Mouse (Mus musculus): ENCODE results near the gene Hoxd4.
A peak's percentile ranks its signal among the peaks of the same experiment; 100 is the strongest.

Gene Hoxd4

DNA sequence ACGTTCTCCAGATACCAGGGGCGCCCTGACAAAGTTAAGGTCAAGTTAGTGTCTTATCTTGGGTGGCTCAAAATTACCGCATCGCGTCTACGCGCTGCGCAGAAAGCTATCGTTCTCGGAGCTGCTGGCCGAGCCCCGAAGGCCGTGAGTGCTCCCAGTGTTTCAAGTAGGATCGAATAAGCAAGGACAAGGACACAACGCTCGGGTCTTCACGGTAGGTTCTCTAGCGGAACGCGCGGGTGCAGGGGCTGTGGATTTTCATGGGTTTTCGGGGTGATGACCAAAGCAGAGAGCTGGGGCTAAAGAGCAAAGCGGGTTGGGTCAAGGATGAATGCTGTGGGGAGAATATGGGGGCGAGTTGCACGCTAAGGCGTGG, 32.1 kb upstream of the Hoxd4 start:
- no peak for DNase-seq (ENCODE audit: low read depth)

DNA sequence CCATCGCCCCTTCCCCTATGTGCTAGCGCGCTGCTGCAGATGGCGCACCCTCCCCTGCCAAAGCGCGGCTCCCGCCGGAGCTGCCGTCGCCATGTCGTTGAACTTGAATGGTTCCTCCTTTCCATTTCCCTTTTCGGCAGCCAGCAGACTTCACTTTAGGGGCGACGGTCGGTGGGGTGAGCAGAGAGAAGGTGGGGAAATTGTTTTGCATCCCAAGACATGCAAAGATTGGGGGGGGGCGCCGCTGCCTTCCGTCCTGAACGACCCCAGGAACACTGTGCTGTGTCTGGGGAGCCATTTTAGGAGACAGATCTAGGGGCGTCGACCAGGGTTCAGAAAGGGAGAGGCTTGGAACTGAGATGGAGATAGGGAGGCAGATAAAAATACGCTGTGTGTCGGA, 31.7 kb upstream of the Hoxd4 start:
- no peak for DNase-seq (ENCODE audit: low read depth)

DNA sequence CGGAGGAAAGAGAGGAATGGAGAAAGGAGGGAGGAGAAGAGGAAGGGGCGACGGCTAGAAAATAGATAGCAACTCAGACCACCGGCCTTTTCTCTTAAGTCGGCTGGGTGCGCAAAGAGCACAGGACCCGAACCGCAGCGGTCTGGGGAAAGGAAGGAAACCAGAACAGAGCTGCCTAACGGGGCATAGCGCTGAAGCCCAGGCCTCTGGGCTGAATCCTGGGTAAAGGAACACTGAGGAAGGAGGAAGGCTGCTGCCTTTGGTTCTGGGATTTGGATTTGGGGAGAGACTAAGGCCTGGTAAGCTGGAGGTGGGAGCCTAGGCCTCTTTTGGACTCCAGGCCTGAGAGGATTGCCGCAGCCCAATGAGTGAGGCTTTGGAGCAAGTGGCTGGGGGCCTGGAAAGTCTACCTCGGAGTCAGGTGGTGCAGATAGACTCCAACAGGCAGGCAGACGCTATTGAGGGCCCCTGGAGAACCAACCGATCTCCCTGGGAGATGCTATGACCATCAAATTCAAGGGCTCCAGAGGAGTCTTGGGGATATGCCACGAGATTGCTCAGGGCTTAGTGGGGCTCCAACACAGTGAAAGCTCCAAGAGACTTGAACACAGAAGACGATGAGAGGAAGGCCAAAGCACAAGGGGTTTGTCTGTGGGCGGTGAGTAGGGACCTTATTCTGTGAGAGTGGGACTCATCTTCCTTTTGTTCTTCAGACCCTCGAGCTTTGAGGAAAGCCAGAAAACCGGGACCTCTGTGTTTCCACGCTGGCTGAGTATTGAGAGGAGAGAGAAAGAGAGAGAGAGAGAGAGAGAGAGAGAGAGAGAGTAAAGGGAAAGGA, 30.9 kb upstream of the Hoxd4 start:
- no peak for DNase-seq (ENCODE audit: low read depth)

DNA sequence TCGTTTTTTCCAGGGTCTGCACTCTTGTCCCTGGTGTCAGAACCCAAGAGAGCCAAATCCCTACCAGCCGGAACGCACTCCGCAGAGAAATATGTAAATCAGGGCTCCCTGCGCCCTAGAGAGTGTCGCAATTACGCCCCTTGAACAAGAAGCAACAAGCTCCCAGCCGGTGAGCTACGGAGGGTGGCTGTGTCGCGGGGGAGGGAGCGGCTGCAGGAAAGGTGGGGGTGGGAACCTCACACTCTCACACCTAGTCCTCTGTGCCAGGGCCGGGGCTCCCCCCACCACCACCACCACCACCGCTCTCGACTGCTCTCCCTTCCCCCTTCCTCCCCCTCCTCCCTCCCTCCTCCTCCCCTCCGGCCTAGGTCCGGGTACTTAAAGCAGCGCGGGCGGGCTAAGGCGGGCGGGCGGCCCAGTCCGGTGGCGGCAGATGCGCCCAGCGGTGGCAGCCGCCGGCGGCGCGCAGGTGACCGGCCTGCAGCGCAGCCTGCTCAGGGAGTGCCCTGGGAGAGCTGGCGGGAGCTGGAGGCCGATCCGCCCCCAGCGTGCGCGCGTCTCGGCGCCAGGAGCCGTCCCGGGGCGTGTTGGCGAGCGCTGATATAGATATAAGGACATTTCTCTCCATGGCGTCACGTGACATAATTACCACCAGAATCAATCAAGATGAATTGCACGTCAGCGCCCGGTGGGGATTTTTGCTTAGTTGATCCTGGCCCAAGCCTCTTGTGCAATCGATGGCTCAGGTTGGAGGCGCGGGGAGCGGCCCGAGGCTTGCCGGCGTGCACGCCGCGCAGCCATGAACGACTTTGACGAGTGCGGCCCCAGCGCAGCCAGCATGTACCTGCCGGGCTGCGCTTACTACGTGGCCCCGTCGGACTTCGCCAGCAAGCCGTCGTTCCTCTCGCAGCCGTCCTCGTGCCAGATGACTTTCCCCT, 29.9 kb upstream of the Hoxd4 start:
- no peak for DNase-seq (ENCODE audit: low read depth)

DNA sequence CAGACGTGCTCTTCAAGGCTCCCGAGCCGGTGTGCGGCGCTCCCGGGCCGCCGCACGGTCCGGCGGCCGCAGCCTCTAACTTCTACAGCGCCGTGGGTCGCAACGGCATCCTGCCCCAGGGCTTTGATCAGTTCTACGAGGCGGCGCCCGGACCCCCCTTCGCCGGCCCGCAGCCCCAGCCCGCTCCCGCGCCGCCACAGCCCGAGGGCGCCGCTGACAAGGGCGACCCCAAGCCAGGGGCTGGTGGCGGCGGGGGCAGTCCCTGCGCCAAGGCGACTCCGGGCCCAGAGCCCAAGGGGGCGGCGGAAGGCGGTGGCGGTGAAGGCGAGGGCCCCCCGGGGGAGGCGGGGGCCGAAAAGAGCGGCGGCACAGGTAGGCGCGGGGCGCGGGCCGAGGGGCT, 28.9 kb upstream of the Hoxd4 start:
- no peak for DNase-seq (ENCODE audit: low read depth)

DNA sequence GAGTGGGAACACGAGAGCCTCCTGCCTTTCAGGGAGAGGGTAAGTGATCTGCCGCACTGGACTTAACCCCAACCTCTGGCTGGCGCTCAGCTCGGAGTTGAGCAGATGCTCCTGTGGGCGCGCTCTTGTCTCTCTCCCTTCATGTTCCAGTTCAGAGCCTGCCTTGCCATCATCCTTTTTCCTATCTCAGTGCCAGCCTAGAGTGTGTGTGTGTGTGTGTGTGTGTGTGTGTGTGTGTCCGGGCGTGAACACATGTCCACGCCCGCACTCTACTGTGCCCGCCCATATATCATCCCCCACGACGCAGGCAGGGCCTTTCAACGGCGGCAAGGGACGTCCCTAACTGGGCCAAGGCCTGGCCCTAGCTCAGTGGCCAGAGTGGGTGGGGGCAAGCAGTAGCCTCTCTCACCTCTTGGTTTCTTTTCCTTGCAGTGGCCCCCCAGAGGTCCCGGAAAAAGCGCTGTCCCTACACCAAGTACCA, 28.2 kb upstream of the Hoxd4 start:
- no peak for DNase-seq (ENCODE audit: low read depth)

DNA sequence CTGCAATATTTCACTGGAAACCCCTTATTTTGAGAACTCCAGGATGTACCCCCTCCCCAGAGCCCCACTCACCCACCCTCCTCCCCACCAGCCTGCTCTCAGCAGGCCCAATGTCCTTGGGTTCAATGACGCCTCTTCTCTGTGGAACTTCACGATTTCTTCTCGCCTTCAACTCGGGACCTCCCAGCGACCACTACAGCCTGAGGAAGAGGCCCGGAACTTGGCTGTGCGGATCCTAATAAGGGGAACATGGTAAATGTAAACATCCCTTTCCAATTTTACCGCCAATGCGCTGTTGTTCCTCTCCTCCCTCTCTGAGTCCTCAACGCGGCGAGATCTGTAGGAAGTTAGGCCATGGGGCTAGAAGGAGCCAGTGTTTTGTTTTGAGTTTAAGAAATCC, 27.6 kb upstream of the Hoxd4 start:
- DNase-seq (ENCODE audit: low read depth) = no peak

DNA sequence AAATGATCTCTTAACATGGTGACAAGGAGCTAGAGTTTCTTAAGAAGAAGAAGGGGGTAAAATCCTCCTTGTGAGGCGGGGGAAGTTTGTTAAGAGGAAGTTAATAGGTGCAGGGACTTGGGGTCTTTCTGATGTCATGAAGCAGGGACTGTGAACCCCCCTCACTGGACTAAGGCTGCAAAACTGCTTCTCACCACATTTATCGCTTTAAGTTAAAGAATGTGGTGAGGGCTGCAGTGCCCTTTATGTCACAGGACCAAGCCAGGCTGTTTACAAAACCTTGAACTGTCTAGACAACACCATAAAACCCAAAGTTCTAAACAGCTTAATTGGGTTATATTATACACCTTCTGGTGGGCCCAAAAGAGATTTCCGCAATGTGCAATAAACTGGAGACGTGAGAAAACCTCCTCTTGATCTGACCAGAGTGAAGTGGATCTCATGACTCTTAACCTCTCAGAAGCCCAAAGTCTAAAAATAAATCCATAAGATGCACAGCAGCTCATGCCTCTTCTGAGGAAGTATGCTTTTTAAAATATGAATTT, 26.6 kb upstream of the Hoxd4 start:
- no peak for DNase-seq (ENCODE audit: low read depth)

DNA sequence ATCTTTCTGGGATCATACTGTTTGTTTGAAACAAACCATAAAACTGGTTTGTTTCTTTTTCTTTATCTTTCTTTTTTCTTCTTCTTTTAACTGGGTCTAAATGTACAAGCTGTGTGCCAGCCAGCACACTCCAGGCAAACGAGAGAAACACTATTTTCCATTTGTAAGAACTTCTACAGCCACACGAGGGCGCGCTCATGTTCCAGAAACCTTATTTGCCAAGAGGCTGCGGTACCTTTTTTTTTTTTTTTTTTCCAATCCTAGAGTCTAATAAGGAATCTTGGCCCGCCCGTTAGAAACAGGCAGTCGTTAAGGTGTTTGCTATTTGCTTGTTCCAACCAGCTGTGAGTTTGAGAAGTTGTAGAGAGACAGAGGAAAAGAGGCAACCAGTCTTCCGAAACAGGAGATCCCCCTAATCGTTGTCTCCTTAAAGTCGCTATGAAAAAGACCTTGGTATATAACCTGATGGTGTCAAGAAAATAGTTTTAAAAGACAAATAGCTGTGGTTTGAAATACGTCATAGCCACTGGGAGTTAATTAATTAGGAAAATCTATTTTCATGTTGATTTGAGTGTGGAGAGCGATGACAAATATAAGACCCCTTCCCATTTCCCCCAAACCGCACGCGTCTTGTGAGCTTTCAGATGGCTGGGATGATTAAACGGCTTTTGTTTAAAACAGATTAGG, 25.3 kb upstream of the Hoxd4 start:
- DNase-seq (ENCODE audit: low read depth) = peak; percentile 57

DNA sequence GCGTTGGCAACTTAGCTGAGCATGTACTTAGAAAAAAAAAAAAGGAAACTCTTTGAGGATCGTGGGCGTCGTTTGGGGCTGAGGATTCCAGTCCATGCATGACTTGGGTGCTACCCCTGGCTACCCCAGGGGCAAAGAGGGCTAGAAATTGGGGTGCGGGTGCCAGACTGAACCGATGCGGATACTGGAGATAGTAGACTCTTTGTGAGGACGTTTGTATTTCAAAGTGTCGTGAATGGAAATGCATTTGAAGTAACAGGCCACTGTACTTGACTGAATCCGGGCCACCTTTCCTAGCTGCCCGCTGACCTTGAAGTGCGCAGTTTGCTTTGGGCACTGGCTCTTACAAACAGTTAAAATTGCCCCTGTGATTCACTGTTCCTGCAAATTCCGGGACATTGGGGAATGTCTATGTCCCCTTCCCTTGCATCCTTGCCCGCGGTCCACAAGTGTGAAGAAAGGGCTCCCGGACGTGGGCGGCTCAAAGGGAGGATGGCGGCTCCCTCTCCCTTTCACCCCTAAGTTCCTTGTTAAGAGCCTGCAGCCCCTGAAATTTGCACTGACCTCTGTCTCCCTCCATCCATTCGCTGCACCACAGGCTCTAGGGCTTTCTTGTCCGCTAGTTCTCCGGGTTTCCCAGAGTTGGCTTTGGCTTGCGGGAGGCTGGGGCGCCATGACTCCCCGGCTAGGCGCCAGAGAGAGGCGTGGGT, 24.6 kb upstream of the Hoxd4 start:
- no peak for DNase-seq (ENCODE audit: low read depth)

DNA sequence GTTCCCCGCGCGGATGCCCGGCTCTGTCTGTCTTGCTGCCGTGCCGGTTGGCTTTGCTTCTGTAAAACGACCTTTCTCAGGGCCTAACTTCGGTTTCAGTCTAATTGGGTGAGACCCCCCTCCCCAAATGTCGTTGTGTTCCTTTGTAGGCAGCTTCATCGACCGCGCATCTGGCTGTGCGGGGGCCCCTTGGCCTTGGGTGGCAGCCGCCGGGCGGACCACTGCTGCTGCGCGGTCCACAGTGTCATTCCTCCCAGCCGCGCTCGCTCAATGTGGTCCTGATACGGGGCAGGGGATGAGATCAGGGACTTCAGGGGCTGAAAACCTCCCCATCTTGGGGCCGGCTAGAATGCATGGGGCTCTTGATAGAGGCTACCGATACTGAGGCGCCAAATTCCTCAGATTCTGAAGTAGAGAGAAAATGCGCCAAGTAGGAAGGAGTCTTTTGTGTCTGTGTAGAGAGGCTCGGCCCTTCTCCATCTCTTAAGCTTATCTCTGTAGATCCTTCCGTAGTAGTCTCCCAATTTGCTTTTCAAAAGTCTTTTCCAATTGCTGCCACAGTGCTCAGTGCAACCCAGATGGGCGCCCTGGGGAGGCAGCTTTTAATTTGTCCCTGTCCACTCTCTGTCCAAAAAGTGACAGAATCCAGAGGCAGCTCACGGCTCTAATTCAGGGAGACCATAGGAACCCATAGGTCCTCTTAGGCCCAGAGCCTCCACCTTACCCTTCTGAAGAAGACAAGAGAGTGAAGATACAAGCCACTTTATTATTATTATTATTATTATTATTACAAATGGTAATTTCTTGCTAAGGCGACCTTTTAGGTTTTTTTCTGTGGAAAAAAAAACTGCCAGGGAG, 23.8 kb upstream of the Hoxd4 start:
- no peak for DNase-seq (ENCODE audit: low read depth)

DNA sequence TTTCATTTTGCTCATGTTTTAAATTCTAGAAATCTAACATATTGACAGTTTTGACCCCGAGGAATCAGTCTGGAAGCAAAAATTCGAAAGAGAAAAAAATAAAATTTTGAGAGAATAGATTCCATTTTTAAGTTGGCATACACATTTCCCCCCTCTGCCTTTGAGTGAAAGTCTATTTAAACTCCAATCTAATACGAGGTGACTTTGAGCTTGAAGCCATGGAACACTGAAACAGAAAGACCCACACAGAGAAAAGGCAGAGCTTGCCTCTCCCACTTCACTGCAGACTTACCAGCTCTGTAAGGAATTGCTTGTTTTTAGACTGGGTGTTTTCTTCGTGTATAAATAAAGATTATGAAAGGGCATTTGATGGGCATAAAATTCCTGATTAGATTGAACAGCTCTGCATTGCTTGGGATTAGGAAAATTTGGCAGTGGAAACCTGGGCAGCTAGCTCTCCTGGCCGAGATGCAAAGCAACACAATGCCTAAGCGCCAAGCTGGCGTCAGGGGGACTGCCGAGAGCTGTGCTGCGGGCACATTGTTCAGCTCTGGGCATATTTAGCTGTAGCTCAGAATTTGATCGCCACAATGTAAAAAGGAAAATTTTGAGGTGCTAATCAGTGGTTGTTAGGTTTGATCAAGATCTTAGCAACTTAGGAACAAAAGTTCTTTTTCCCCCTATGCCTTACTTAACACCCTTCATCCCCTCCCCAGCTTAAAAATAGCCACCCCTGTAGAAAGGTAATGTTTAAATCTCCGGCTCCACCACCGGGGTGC, 22.7 kb upstream of the Hoxd4 start:
- no peak for DNase-seq (ENCODE audit: low read depth)

DNA sequence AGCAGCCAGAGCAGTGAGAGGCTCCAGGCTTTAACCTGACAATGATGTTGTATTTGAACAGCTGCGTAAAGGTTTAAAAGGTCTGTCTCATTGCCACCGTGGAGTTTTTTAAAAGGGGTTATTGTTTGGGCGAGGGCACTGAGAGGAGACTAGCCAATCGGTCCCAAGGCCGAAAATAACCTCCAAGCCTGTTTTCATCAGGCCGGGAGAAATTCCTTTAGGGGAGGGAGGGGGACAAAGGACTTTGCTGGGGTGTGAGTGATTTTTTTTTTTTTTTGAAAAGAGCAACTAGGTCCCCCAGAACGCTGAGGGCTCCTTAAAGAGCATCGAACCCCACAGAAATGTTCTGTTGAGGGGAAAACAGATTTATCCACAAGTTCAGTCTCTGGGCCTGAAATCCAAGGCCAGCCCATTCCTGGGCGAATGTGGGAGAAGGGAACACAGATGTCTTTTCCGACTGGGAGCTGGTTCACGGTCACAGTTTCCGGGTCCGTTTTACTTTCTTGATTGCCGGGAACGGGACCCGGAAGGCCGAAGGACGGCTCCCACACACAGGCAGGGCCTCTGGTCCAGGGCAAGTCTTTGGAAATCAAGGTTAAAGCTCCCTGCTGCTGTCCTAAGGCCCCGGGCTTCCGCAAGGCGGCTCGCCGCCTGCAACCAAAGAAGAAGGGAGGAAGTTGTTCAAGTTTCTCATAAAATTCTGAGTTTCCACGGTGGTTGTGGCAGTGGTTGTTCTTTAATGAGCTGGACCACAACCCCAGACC, 22.0 kb upstream of the Hoxd4 start:
- no peak for DNase-seq (ENCODE audit: low read depth)

DNA sequence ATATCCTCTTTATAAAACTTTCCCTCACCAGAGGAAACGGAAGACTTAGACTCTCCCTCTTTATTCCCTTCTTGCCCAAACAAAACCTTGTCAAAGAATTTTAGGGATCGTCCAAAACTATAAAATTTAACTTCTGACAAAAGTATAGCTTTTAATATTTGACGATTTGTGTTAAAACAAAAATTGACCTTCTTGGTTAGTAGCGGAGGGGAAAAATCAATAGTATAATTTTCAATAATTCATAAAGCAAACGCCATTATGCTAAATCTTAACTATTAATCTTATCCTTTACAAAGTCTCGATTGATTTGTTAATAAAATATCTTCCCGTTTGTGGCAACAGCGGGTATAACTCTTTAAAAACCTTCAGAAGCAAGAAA, 21.4 kb upstream of the Hoxd4 start:
- DNase-seq (ENCODE audit: low read depth) = no peak

DNA sequence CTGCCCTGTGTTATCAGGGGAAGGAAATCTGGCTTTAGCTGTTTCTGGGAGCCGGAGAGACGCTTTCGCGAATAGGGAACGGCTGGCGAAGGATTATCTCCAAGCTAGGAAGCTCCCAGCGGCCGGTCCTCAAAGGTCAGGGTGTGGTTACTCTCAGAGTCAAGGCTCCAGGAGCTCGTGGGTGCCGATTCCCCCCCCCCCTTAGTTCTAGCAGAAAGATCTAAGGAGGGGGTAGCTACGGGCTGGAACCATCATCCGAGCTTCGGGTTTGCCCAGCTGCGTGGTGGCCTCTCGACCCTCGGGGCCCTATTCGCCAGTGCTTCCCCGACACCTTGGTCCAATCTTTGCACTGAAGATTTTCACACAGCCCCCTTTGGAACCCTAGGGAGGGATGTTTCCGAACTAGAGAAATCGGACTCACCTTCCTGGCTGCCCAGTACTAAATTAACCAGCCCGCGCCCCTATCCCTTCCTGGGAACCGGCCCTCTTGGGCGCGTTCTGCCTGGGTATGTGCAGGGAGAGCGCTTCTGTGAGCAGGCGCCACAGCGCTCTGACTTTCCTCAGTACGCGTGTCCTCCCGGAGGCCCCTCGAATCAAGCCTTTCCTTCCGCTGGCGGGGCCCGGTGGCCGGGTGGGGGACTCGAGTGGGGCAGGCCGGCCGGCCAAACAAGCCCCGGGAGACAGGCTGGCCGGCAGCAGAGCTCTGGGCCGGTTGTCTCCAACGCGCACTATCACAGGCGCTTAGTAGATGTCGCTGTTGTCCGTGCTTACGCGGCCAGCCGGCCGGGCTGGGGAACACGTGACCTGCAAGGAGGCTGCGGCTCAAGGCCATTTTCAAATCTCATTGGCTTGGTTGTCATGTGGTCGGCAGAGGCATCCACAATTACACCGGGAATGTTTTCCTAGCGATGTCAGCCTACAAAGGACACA, 20.4 kb upstream of the Hoxd4 start, which contains the start of gene Hoxd10:
Hoxd10 (plus strand) TSS at position 903 of the 930 bp plus-strand sequence.
- no peak for DNase-seq (ENCODE audit: low read depth)

DNA sequence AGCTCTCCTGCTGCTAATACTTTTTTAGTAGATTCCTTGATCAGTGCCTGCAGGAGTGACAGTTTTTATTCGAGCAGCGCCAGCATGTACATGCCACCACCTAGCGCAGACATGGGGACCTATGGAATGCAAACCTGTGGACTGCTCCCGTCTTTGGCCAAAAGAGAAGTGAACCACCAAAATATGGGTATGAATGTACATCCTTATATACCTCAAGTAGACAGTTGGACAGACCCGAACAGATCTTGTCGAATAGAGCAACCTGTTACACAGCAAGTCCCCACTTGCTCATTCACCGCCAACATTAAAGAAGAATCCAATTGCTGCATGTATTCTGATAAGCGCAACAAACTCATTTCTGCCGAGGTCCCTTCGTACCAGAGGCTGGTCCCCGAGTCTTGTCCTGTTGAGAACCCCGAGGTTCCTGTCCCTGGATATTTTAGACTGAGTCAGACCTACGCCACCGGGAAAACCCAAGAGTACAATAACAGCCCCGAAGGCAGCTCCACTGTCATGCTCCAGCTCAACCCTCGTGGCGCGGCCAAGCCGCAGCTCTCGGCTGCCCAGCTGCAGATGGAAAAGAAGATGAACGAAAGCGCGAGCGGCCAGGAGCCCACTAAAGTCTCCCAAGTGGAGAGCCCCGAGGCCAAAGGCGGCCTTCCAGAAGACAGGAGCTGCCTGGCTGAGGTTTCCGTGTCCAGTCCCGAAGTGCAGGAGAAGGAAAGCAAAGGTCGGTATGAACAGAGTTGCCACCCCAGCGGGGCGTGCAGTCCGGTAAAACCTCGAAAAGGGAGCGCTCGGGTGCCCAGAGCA, 19.5 kb upstream of the Hoxd4 start:
- DNase-seq (ENCODE audit: low read depth) = no peak

Measured in induced T-regulatory cell, adult 2 months (primary cell).